10 mouse cellular contexts compared by ENCODE assay signal in genomic region chr7:45125649-45126048, GRCm38 (mm10). TPM values are rescaled to one million over a fixed set of nuclear protein-coding genes. Genes with fewer than 3 reads are reported as not detected.
DNase-seq lines count a peak whose midpoint lies in the region; ATAC-seq and TF ChIP-seq lines count a peak whose summit lies in the region.
"Not testable (repeated sequence)": the region's sequence is repeated elsewhere in the genome, so short reads cannot be mapped to it uniquely, and the experiment has no call there.
"Had no signal": no experiment of that assay in that cellular context is flagged by ENCODE, and none has a peak within 500 bp of the region (broad histone marks: within the 10 kb centered on the region; RNA-seq: fewer than 3 reads in every experiment).

No protein-coding gene starts in this region.

- peak overlapping the region; percentile 89 for H3K27ac ChIP-seq in forebrain, embryonic 13.5 days
- H3K27ac ChIP-seq in hindbrain, embryonic 10.5 days: peak overlapping the region; percentile 99
- H3K27ac ChIP-seq in kidney, embryonic 14.5 days (ENCODE audit: low read depth, low read length): peak overlapping the region; percentile 88; the same call in 1 of the 2 replicates
- peak overlapping the region; percentile 91; the same call in 1 of the 2 replicates for H3K27ac ChIP-seq in limb, embryonic 15.5 days
- peak overlapping the region; percentile 41 for H3K27ac ChIP-seq in midbrain, embryonic 11.5 days (ENCODE audit: low read depth, low read length)
- peak overlapping the region; percentile 87 for H3K27ac ChIP-seq in neural tube, embryonic 14.5 days (ENCODE audit: low read depth, low read length)

- peak overlapping the region; percentile 90 for H3K4me2 ChIP-seq in forebrain, embryonic 13.5 days
- peak overlapping the region; percentile 19; the same call in 1 of the 2 replicates for H3K4me2 ChIP-seq in kidney, embryonic 14.5 days (replicated peaks; ENCODE audit: low read depth, low read length)
- peak overlapping the region; percentile 20; the same call in 1 of the 2 replicates for H3K4me2 ChIP-seq in limb, embryonic 15.5 days
- H3K4me2 ChIP-seq in midbrain, embryonic 11.5 days; neural tube, embryonic 14.5 days (ENCODE audit: low read depth, low read length): not testable (repeated sequence)

- H3K4me3 ChIP-seq in E14TG2a.4 (replicated peaks; ENCODE audit: low read length): peak overlapping the region; percentile 92
- 0 out of 2 replicates have a peak overlapping the region, but pooled peaks have one; percentile 82 for H3K4me3 ChIP-seq in forebrain, embryonic 13.5 days
- peak overlapping the region; percentile 90 for H3K4me3 ChIP-seq in hindbrain, embryonic 10.5 days
- not testable (repeated sequence) for H3K4me3 ChIP-seq in kidney, embryonic 14.5 days (ENCODE audit: low read length); limb, embryonic 15.5 days; midbrain, embryonic 11.5 days (ENCODE audit: low read depth, low read length); neural tube, embryonic 14.5 days (ENCODE audit: low read depth, low read length)

- peak; percentile 43 for DNase-seq in cerebellum, adult 9-10 months
- DNase-seq in hindbrain, embryonic 10.5 days (ENCODE audit: low spot score): peak; percentile 35
- peak; percentile 91 for DNase-seq in midbrain, embryonic 11.5 days (ENCODE audit: low spot score, missing footprints)

- H3K9ac ChIP-seq in forebrain, embryonic 13.5 days: peak overlapping the region; percentile 98; the same call in 1 of the 2 replicates
- not testable (repeated sequence) for H3K9ac ChIP-seq in kidney, embryonic 14.5 days (ENCODE audit: low read depth, low read length); limb, embryonic 15.5 days; midbrain, embryonic 11.5 days (ENCODE audit: low read length); neural tube, embryonic 14.5 days (replicated peaks; ENCODE audit: low read depth, low read length)

- H3K4me1 ChIP-seq in E14TG2a.4 (replicated peaks; ENCODE audit: low read depth, low read length): peaks cover 32% of the 10 kb centered on the region
- peaks cover 58% of the 10 kb centered on the region for H3K4me1 ChIP-seq in forebrain, embryonic 13.5 days
- H3K4me1 ChIP-seq in hindbrain, embryonic 10.5 days (replicated peaks): peaks cover 71% of the 10 kb centered on the region
- H3K4me1 ChIP-seq in kidney, embryonic 14.5 days (ENCODE audit: control insufficient read depth, insufficient read depth, low read length): peaks cover 37% of the 10 kb centered on the region
- H3K4me1 ChIP-seq in limb, embryonic 15.5 days: peaks cover 63% of the 10 kb centered on the region
- H3K4me1 ChIP-seq in midbrain, embryonic 11.5 days (ENCODE audit: control insufficient read depth, insufficient read depth, low read length): peaks cover 33% of the 10 kb centered on the region
- H3K4me1 ChIP-seq in neural tube, embryonic 14.5 days (ENCODE audit: control insufficient read depth, insufficient read depth, low read length): peaks cover 27% of the 10 kb centered on the region

- 65% methylated on average over 5 of the region's 5 CpGs for WGBS in forebrain, embryonic 13.5 days
- WGBS in hindbrain, embryonic 10.5 days: 67% methylated on average over 5 of the region's 5 CpGs
- WGBS in kidney, embryonic 14.5 days: 68% methylated on average over 5 of the region's 5 CpGs
- whole genome bisulfite sequencing in limb, embryonic 15.5 days: 61% methylated on average over 5 of the region's 5 CpGs
- 58% methylated on average over 5 of the region's 5 CpGs for WGBS in midbrain, embryonic 11.5 days
- 47% methylated on average over 5 of the region's 5 CpGs for WGBS in neural tube, embryonic 14.5 days

- H3K27me3 ChIP-seq in E14TG2a.4 (ENCODE audit: insufficient read depth, low read length); forebrain, embryonic 13.5 days; hindbrain, embryonic 10.5 days (ENCODE audit: insufficient read depth, poor library complexity, severe bottlenecking); kidney, embryonic 14.5 days (ENCODE audit: control insufficient read depth, insufficient read depth, low read length); limb, embryonic 15.5 days; midbrain, embryonic 11.5 days (ENCODE audit: control insufficient read depth, insufficient read depth, low read length); neural tube, embryonic 14.5 days (ENCODE audit: control insufficient read depth, insufficient read depth, low read length): not testable (repeated sequence)

- TF ChIP-seq CTCF in E14TG2a.4 (conservative IDR thresholded peaks at IDR 0.05; ENCODE audit: low read length): not testable (repeated sequence)

- H3K9me3 ChIP-seq in E14TG2a.4 (ENCODE audit: low read length); forebrain, embryonic 13.5 days (replicated peaks); hindbrain, embryonic 10.5 days; kidney, embryonic 14.5 days (ENCODE audit: control insufficient read depth, low read length); limb, embryonic 15.5 days; midbrain, embryonic 11.5 days (ENCODE audit: control insufficient read depth, low read length); neural tube, embryonic 14.5 days (ENCODE audit: control insufficient read depth, low read length): not testable (repeated sequence)

- peaks cover 60% of the 10 kb centered on the region for H3K36me3 ChIP-seq in E14TG2a.4 (ENCODE audit: insufficient read depth, low read length)
- H3K36me3 ChIP-seq in forebrain, embryonic 13.5 days (ENCODE audit: poor library complexity, severe bottlenecking): peaks cover 52% of the 10 kb centered on the region
- H3K36me3 ChIP-seq in hindbrain, embryonic 10.5 days: peaks cover 59% of the 10 kb centered on the region
- H3K36me3 ChIP-seq in kidney, embryonic 14.5 days (ENCODE audit: control insufficient read depth, insufficient read depth, low read length): peaks cover 53% of the 10 kb centered on the region
- peaks cover 51% of the 10 kb centered on the region for H3K36me3 ChIP-seq in limb, embryonic 15.5 days
- peaks cover 45% of the 10 kb centered on the region for H3K36me3 ChIP-seq in midbrain, embryonic 11.5 days (ENCODE audit: control insufficient read depth, insufficient read depth, low read length)
- peaks cover 47% of the 10 kb centered on the region for H3K36me3 ChIP-seq in neural tube, embryonic 14.5 days (ENCODE audit: control insufficient read depth, insufficient read depth, low read length)

- ATAC-seq in forebrain, embryonic 13.5 days; kidney, embryonic 14.5 days (ENCODE audit: low FRiP score, low TSS enrichment); limb, embryonic 15.5 days (ENCODE audit: insufficient number of reproducible peaks, low FRiP score, low TSS enrichment, low read depth); midbrain, embryonic 11.5 days (ENCODE audit: low FRiP score); neural tube, embryonic 14.5 days (ENCODE audit: low read depth): not testable (repeated sequence)

RNA-seq across cellular contexts. Expression of gene Rps11, which starts 1.4 kb away (rescaled TPM):
- 1,342 and 1,406 TPM in 2 replicates for polyA plus RNA-seq in forebrain, embryonic 13.5 days (2015; fragmentation: Nextera tagmentation; extraction: Ambion mirVana)
- polyA plus RNA-seq in hindbrain, embryonic 10.5 days (2016; fragmentation: Nextera tagmentation; extraction: Ambion mirVana): 1,526 and 1,700 TPM in 2 replicates
- 1,882 and 1,923 TPM in 2 replicates for polyA plus RNA-seq in kidney, embryonic 14.5 days (2014; fragmentation: Nextera tagmentation; extraction: Ambion mirVana)
- polyA plus RNA-seq in limb, embryonic 15.5 days (2015; fragmentation: Nextera tagmentation; extraction: Ambion mirVana): 1,215 and 1,484 TPM in 2 replicates
- polyA plus RNA-seq in midbrain, embryonic 11.5 days (2014; fragmentation: Nextera tagmentation; extraction: Ambion mirVana): 1,376 and 1,392 TPM in 2 replicates
- 781 and 868 TPM in 2 replicates for polyA plus RNA-seq in neural tube, embryonic 14.5 days (2014; fragmentation: Nextera tagmentation; extraction: Ambion mirVana)

RNA-seq across cellular contexts. Expression of gene Rpl13a, which starts 2.9 kb away (rescaled TPM):
- 998 and 1,188 TPM in 2 replicates for polyA plus RNA-seq in forebrain, embryonic 13.5 days (2015; fragmentation: Nextera tagmentation; extraction: Ambion mirVana)
- 1,174 and 1,234 TPM in 2 replicates for polyA plus RNA-seq in hindbrain, embryonic 10.5 days (2016; fragmentation: Nextera tagmentation; extraction: Ambion mirVana)
- 1,416 and 1,603 TPM in 2 replicates for polyA plus RNA-seq in kidney, embryonic 14.5 days (2014; fragmentation: Nextera tagmentation; extraction: Ambion mirVana)
- polyA plus RNA-seq in limb, embryonic 15.5 days (2015; fragmentation: Nextera tagmentation; extraction: Ambion mirVana): 1,220 and 1,390 TPM in 2 replicates
- polyA plus RNA-seq in midbrain, embryonic 11.5 days (2014; fragmentation: Nextera tagmentation; extraction: Ambion mirVana): 1,212 and 1,290 TPM in 2 replicates
- polyA plus RNA-seq in neural tube, embryonic 14.5 days (2014; fragmentation: Nextera tagmentation; extraction: Ambion mirVana): 668 and 729 TPM in 2 replicates

RNA-seq across cellular contexts. Expression of gene Gm45713, which starts 10.4 kb away (rescaled TPM):
- polyA plus RNA-seq in forebrain, embryonic 13.5 days (2015; fragmentation: Nextera tagmentation; extraction: Ambion mirVana): 0.13 and 0.31 TPM in 2 replicates
- 0.13 and 0.15 TPM in 2 replicates for polyA plus RNA-seq in hindbrain, embryonic 10.5 days (2016; fragmentation: Nextera tagmentation; extraction: Ambion mirVana)
- 0.19 and 0.47 TPM in 2 replicates for polyA plus RNA-seq in kidney, embryonic 14.5 days (2014; fragmentation: Nextera tagmentation; extraction: Ambion mirVana)
- 0.65 TPM in 1 of 2 replicates, not detected in the other for polyA plus RNA-seq in limb, embryonic 15.5 days (2015; fragmentation: Nextera tagmentation; extraction: Ambion mirVana)
- polyA plus RNA-seq in midbrain, embryonic 11.5 days (2014; fragmentation: Nextera tagmentation; extraction: Ambion mirVana): 0.17 and 0.60 TPM in 2 replicates
- polyA plus RNA-seq in neural tube, embryonic 14.5 days (2014; fragmentation: Nextera tagmentation; extraction: Ambion mirVana): 0.33 TPM in 1 of 2 replicates, not detected in the other
- polyA plus RNA-seq: activated CD4-positive, CD25-positive, alpha-beta regulatory T cell, adult 4 months; erythroblast, embryonic 14.5 days had no signal

RNA-seq across cellular contexts. Expression of gene Flt3l, which starts 10.6 kb away (rescaled TPM):
- polyA plus RNA-seq in forebrain, embryonic 13.5 days (2015; fragmentation: Nextera tagmentation; extraction: Ambion mirVana): 0.79 and 0.92 TPM in 2 replicates
- 0.85 and 2.0 TPM in 2 replicates for polyA plus RNA-seq in hindbrain, embryonic 10.5 days (2016; fragmentation: Nextera tagmentation; extraction: Ambion mirVana)
- polyA plus RNA-seq in kidney, embryonic 14.5 days (2014; fragmentation: Nextera tagmentation; extraction: Ambion mirVana): 1.0 and 1.3 TPM in 2 replicates
- polyA plus RNA-seq in limb, embryonic 15.5 days (2015; fragmentation: Nextera tagmentation; extraction: Ambion mirVana): 2.1 and 2.7 TPM in 2 replicates
- 0.40 and 0.97 TPM in 2 replicates for polyA plus RNA-seq in midbrain, embryonic 11.5 days (2014; fragmentation: Nextera tagmentation; extraction: Ambion mirVana)
- polyA plus RNA-seq in neural tube, embryonic 14.5 days (2014; fragmentation: Nextera tagmentation; extraction: Ambion mirVana): 1.3 and 1.6 TPM in 2 replicates

RNA-seq across cellular contexts. Expression of gene Fcgrt, which starts 22.0 kb away (rescaled TPM):
- 8.0 and 9.9 TPM in 2 replicates for polyA plus RNA-seq in forebrain, embryonic 13.5 days (2015; fragmentation: Nextera tagmentation; extraction: Ambion mirVana)
- 9.9 and 13.1 TPM in 2 replicates for polyA plus RNA-seq in hindbrain, embryonic 10.5 days (2016; fragmentation: Nextera tagmentation; extraction: Ambion mirVana)
- polyA plus RNA-seq in kidney, embryonic 14.5 days (2014; fragmentation: Nextera tagmentation; extraction: Ambion mirVana): 48.9 and 67.4 TPM in 2 replicates
- polyA plus RNA-seq in limb, embryonic 15.5 days (2015; fragmentation: Nextera tagmentation; extraction: Ambion mirVana): 99.7 and 121 TPM in 2 replicates
- polyA plus RNA-seq in midbrain, embryonic 11.5 days (2014; fragmentation: Nextera tagmentation; extraction: Ambion mirVana): 16.1 and 18.3 TPM in 2 replicates
- polyA plus RNA-seq in neural tube, embryonic 14.5 days (2014; fragmentation: Nextera tagmentation; extraction: Ambion mirVana): 7.0 and 36.4 TPM in 2 replicates

Comparison
In these comparisons a context has a peak if more than half of its experiments do, and no peak if none do; other contexts are left out.
1. DNase-seq: peak in every context shown above with its lines; median percentile 91 in midbrain, embryonic 11.5 days; 43 in cerebellum, adult 9-10 months; 35 in hindbrain, embryonic 10.5 days.
2. H3K27ac ChIP-seq: peak in every context shown above with its lines; median percentile 99 in hindbrain, embryonic 10.5 days; 91 in limb, embryonic 15.5 days; 89 in forebrain, embryonic 13.5 days; 88 in kidney, embryonic 14.5 days; 87 in neural tube, embryonic 14.5 days; 41 in midbrain, embryonic 11.5 days.